Mouse (Mus musculus) stomach, postnatal 0 days (tissue): Measurements from ENCODE around the gene Syf2.

Experiments
- CTCF ChIP-seq: IDR thresholded peaks from 2 replicates; pipeline ENCODE4 v1.5.1; 2016; ENCODE audit warnings: antibody characterized with exemption, low read depth, mild to moderate bottlenecking, moderate library complexity
- EP300 ChIP-seq: optimal IDR thresholded peaks from 2 replicates; pipeline ENCODE3; 2016; ENCODE audit warnings: antibody characterized with exemption

DNA sequence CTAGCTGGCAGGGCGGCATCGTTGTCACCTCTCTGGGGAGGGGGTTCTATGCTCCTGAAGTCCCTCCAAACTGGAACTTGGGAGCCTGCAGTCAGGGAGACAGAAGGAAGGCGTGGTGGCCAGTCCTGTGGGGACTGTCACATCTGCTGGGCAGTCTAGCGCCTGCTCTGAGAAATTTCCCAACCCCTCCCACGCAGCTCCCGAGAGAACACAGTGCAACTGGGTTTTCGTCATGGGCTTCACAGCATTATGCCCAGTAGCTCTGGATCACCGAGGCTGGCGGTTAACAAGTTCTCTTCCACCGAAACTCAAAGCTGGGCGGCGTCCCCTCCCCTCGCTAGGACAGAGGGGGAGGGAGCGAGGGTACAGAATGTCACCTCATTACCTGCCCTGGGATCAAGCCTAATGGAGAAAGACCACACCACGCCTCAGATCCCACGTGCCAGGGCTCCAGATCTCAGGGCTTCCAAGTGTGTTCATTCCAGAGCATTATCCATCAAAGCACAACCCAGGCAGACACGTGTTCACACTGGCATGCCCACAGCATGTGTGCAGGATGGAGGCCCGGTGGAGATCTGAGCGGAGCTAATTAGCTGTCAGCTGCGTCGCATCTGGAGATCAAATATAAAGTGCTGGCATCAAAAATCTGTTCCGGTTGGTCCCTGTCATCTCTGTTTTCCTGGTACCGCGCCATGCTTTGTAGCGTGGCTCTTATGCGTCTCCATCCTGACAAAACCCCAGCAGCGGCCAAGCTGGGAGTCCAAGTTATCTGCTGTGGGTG is 13.2 kb downstream of the Syf2 start:
- TF ChIP-seq EP300 (no peak), CTCF (no peak)
